Mouse (Mus musculus) cortical plate, adult 2 months (tissue): ENCODE measurements around the gene Emilin3.

ENCODE experiments used
- CTCF ChIP-seq: fragments of 200-500 bp; IDR thresholded peaks from 2 replicates; pipeline ENCODE4 v1.5.1; 2011; ENCODE audit warnings: mild to moderate bottlenecking, control low read depth, low read length; ENCODE audit not compliant: insufficient read depth; ENCODE audit errors: extremely low read depth
- POLR2A ChIP-seq: fragments of 200-500 bp; IDR thresholded peaks from 2 replicates; pipeline ENCODE4 v1.6.1; 2011; ENCODE audit warnings: mild to moderate bottlenecking, low read length, control low read depth; ENCODE audit not compliant: insufficient read depth; ENCODE audit errors: extremely low read depth

GRCm38 (mm10) chr2:160925203-160925602 is 13.1 kb upstream of the Emilin3 start:
- TF ChIP-seq POLR2A (no peak), CTCF (no peak)
